ENCODE assay signal across 8 mouse cellular contexts in the genomic region with DNA sequence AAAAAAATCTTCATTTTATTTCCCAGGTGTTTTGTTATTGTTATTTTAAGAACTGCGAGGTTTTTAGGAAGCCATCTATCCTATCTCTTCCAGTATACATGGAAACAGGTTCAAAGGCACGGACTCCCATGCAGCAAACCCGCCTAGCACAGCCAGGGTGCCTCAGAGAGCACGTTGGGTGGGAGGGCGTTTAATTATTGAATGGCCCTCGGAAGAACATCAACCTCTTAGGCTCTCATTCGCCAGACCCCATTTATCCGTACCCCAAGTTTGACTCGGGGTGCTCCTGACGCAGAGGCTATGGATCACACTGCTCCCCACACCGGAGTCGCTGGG. TPM values are rescaled to one million over a fixed set of nuclear protein-coding genes. Genes with fewer than 3 reads are reported as not detected.
DNase-seq lines count a peak whose midpoint lies in the region; ATAC-seq and TF ChIP-seq lines count a peak whose summit lies in the region.

No protein-coding gene starts in this region.

- in situ Hi-C loops in ES-E14 (cut with MboI; ENCODE audit: low sequenced_read_pairs in 2 of 2, unreplicated experiment in 2 of 2), result no loop called here

- 9% methylated on average over 12 of the region's 12 CpGs for WGBS in heart, embryonic 14.5 days
- WGBS in forebrain, embryonic 14.5 days, result 7% methylated on average over 12 of the region's 12 CpGs

- H3K9ac ChIP-seq in heart, embryonic 14.5 days (ENCODE audit: low read length), result peak overlapping the region; percentile 81
- H3K9ac ChIP-seq in ES-E14 (ENCODE audit: insufficient read depth, low read depth, low read length, poor library complexity, severe bottlenecking), result peak overlapping the region; percentile 89
- H3K9ac ChIP-seq in forebrain, embryonic 14.5 days (ENCODE audit: low read length), result peak overlapping the region; percentile 83

- intact Hi-C loops in heart, postnatal 36 days (cut with DNase I), result loop anchor here (5.0 kb wide), 1 partner anchor 170 kb away; a partner anchor contains a TSS

- H3K4me3 ChIP-seq in heart, embryonic 14.5 days (ENCODE audit: control insufficient read depth in 1 of 2, insufficient read depth in 1 of 2, low read depth in 1 of 2, low read length in 2 of 2), result peak overlapping the region; percentile 71 to 72
- H3K4me3 ChIP-seq in ES-E14 (ENCODE audit: insufficient read depth in 1 of 2, low read depth in 1 of 2, low read length in 2 of 2, poor library complexity in 1 of 2, severe bottlenecking in 1 of 2), result peak overlapping the region; percentile 70 to 98
- peak overlapping the region; percentile 70 for H3K4me3 ChIP-seq in forebrain, embryonic 14.5 days (ENCODE audit: low read depth, low read length)

- peaks cover 4% of the 10 kb centered on the region in 2 experiments; a peak in 3 of 4 replicates for H3K4me1 ChIP-seq in heart, embryonic 14.5 days (ENCODE audit: control insufficient read depth in 2 of 2, insufficient read depth in 2 of 2, low read length in 2 of 2)
- peaks cover 2 to 3% of the 10 kb centered on the region in 2 experiments; a peak in 2 of 4 replicates for H3K4me1 ChIP-seq in ES-E14 (ENCODE audit: control insufficient read depth in 2 of 2, insufficient read depth in 2 of 2, low read length in 2 of 2, poor library complexity in 1 of 2)
- peaks cover 7% of the 10 kb centered on the region; the same call in 1 of the 2 replicates for H3K4me1 ChIP-seq in forebrain, embryonic 14.5 days (ENCODE audit: control insufficient read depth, insufficient read depth, low read length)

- no peak overlapping the region for H3K27ac ChIP-seq in heart, embryonic 14.5 days (replicated peaks in 1 of 2; ENCODE audit: control insufficient read depth in 1 of 2, insufficient read depth in 1 of 2, low read depth in 2 of 2, low read length in 2 of 2)
- H3K27ac ChIP-seq in ES-E14 (ENCODE audit: insufficient read depth, low read depth, low read length, poor library complexity, severe bottlenecking), result no peak overlapping the region
- peak overlapping the region; percentile 93; the same call in 1 of the 2 replicates for H3K27ac ChIP-seq in forebrain, embryonic 14.5 days (ENCODE audit: low read depth, low read length)

- H3K4me2 ChIP-seq in heart, embryonic 14.5 days (ENCODE audit: low read length), result peak overlapping the region; percentile 85
- peak overlapping the region; percentile 74 for H3K4me2 ChIP-seq in forebrain, embryonic 14.5 days (ENCODE audit: low read length)

- DNase-seq in heart, postnatal 36 days, result no peak
- no peak for DNase-seq in ES-E14 (ENCODE audit: low read depth, low spot score)
- DNase-seq in forebrain, embryonic 14.5 days (ENCODE audit: low spot score), result peak; percentile 31
- peak; percentile 4 for DNase-seq in lung, postnatal 25 days (ENCODE audit: low spot score)
- DNase-seq in adrenal gland, adult 18-20 months (ENCODE audit: low spot score in 2 of 2), result no peak
- no peak for DNase-seq in adrenal gland, adult (ENCODE audit: inconsistent age in 2 of 2, low spot score in 1 of 2)
- no peak for DNase-seq in layer of hippocampus, adult 9-11 months

- peaks cover 28% of the 10 kb centered on the region for H3K36me3 ChIP-seq in heart, embryonic 14.5 days (ENCODE audit: control insufficient read depth, insufficient read depth, low read length)
- H3K36me3 ChIP-seq in ES-E14 (ENCODE audit: control insufficient read depth, insufficient read depth, low read length, poor library complexity, severe bottlenecking), result peaks cover 13% of the 10 kb centered on the region
- peaks cover 24% of the 10 kb centered on the region for H3K36me3 ChIP-seq in forebrain, embryonic 14.5 days (ENCODE audit: control insufficient read depth, insufficient read depth, low read length)

- no peak for ATAC-seq in heart, embryonic 14.5 days (ENCODE audit: insufficient number of reproducible peaks, insufficient read depth, low FRiP score, low read depth)
- ATAC-seq in forebrain, embryonic 14.5 days, result peak; percentile 1; the same call in 1 of the 2 replicates

- H3K27me3 ChIP-seq in heart, embryonic 14.5 days (ENCODE audit: control insufficient read depth, insufficient read depth, low read length), result peaks cover 4% of the 10 kb centered on the region; the same call in 1 of the 2 replicates
- no peaks in the 10 kb centered on the region for H3K27me3 ChIP-seq in forebrain, embryonic 14.5 days (replicated peaks; ENCODE audit: control insufficient read depth, insufficient read depth, low read length)

- no peaks in the 10 kb centered on the region for H3K9me3 ChIP-seq in heart, embryonic 14.5 days (ENCODE audit: control insufficient read depth, low read length)
- no peaks in the 10 kb centered on the region for H3K9me3 ChIP-seq in ES-E14 (ENCODE audit: control insufficient read depth, insufficient read depth, low read depth, low read length)
- H3K9me3 ChIP-seq in forebrain, embryonic 14.5 days (replicated peaks; ENCODE audit: control insufficient read depth, low read length), result no peaks in the 10 kb centered on the region

TF ChIP-seq in ES-E14, 5 proteins besides CTCF, POLR2A, EP300 and RAD21:
- TF ChIP-seq MAFK (IDR thresholded peaks at IDR 0.05; ENCODE audit: insufficient read depth, low read depth, low read length) (no peak), CHD2 (IDR thresholded peaks at IDR 0.05; ENCODE audit: low read depth, low read length) (no peak), ZC3H11A (IDR thresholded peaks at IDR 0.05; ENCODE audit: borderline replicate concordance, low read depth, low read length) (no peak), ZNF384 (IDR thresholded peaks at IDR 0.05; ENCODE audit: low read depth, low read length) (no peak), HCFC1 (IDR thresholded peaks at IDR 0.05; ENCODE audit: borderline replicate concordance, insufficient read depth, low read length) (no peak)
TF ChIP-seq in ES-E14: peak in this region for 0.

RNA-seq across cellular contexts. Expression of a gene that starts 1.6 kb away (rescaled TPM):
- 3.0 and 3.1 TPM in 2 replicates for polyA plus RNA-seq in heart, embryonic 14.5 days (2014; fragmentation: Nextera tagmentation; extraction: Ambion mirVana)
- 10 to 100 TPM; 12.0 to 16.4 TPM for total RNA-seq in heart, postnatal 36 days (2021)
- total RNA-seq in ES-E14 (2012; rRNA removed), result 13.9 and 18.2 TPM in 2 replicates
- polyA plus RNA-seq in forebrain, embryonic 14.5 days (2014; fragmentation: Nextera tagmentation; extraction: Ambion mirVana), result 7.5 and 8.0 TPM in 2 replicates
- total RNA-seq in adrenal gland, adult 18-20 months (2021), result 10 to 100 TPM; 18.9 to 26.0 TPM

RNA-seq across cellular contexts. Expression of a gene that starts 39.3 kb away (rescaled TPM):
- 11.2 and 11.9 TPM in 2 replicates for polyA plus RNA-seq in heart, embryonic 14.5 days (2014; fragmentation: Nextera tagmentation; extraction: Ambion mirVana)
- 10 to 100 TPM; 10.1 to 12.2 TPM for total RNA-seq in heart, postnatal 36 days (2021)
- total RNA-seq in ES-E14 (2012; rRNA removed), result 14.1 and 14.8 TPM in 2 replicates
- polyA plus RNA-seq in forebrain, embryonic 14.5 days (2014; fragmentation: Nextera tagmentation; extraction: Ambion mirVana), result 17.5 and 17.7 TPM in 2 replicates
- total RNA-seq in adrenal gland, adult 18-20 months (2021), result 10 to 100 TPM; 22.8 to 25.6 TPM

Comparison
In these comparisons a context has a peak if more than half of its experiments do, and no peak if none do; other contexts are left out.
1. DNase-seq: peak in forebrain, embryonic 14.5 days (single experiment) and lung, postnatal 25 days (single experiment); none in heart, postnatal 36 days (0 of 2), ES-E14 (single experiment), adrenal gland, adult 18-20 months (0 of 2), adrenal gland, adult (0 of 2) and layer of hippocampus, adult 9-11 months (single experiment).
2. Peak in every context shown above with its lines, with median percentiles within 50 percentile points of each other: H3K4me3 ChIP-seq and H3K9ac ChIP-seq.